Mouse (Mus musculus) bone marrow macrophage, adult 2 months (primary cell): Measurements from ENCODE around the gene Ldhc.

Source experiments
- CTCF ChIP-seq: IDR thresholded peaks from 2 replicates; pipeline ENCODE4 v1.5.1; 2012; ENCODE audit warnings: low read depth, mild to moderate bottlenecking, low read length, moderate library complexity
- POLR2A ChIP-seq: IDR thresholded peaks from 2 replicates; pipeline ENCODE4 v1.6.1; 2012; ENCODE audit warnings: mild to moderate bottlenecking, low read depth, low read length, borderline replicate concordance

DNA sequence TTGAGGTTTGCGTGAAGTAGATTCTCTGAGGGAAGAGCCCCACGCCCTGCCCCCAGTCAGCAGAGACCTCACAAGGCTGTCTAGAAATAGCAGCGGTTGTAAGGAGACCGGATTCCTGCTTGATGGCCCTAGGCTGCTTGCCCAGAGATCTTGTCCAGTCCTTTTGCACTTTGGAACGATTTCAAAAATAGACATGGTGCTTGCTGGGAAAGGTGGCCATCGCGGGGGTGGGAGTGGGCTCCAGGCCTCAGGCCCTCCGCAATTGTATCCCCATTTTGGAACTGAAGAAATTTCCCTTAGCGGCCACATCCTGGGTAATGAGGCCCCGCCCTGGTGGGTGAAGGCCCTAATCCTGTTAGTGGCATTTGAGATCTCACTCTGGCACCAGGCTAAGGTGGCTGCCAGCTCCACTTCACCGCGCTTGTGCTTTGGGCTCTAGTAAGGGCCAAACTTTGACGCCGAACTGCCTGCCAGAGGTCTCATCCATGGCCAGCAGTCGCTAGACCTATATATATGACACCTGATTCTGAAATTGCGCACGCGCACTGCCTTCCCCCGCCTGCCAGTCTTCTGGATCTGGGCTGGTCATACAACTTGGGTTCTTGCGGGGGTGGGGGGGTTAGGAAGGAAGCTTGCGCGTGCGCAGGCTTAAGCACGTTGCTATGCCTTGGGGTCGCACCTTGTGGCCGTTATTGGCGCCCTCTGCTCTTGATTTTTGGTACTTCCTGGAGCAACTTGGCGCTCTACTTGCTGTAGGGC lies 14.3 kb upstream of the Ldhc start:
- TF ChIP-seq POLR2A (no peak), CTCF (no peak)
